Mouse (Mus musculus) erythroblast, embryonic 14.5 days (primary cell): ENCODE results near the gene Trim65.

ENCODE experiments used
- GATA1 ChIP-seq: IDR thresholded peaks from 2 replicates; pipeline ENCODE4 v1.6.1; 2012; ENCODE audit warnings: low read length, inconsistent platforms, mixed read lengths
- TAL1 ChIP-seq: IDR thresholded peaks from 3 replicates; pipeline ENCODE4 v1.6.1; 2012; ENCODE audit warnings: low read length, inconsistent platforms, mixed read lengths

DNA sequence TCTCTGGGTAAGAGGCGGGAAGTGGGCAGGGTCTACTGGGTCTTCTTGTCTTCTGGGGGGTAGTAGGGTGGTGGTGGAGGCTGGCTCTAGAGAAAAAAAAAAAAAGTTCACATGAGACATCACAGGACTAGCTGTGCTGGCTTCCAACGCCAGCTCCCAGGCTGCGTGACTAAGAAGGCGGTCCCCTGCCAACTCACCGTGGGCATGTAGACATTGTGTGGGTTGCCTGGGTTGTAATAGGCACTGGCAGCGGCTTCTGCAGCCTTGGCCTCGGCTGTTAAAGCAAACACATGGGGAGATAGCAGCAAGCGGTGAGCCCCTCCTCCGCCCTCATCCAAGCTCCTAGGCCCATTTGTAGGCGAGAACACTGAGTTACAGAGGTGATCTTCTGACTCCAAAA lies 51.4 kb downstream of the Trim65 start:
- TF ChIP-seq GATA1 (no peak), TAL1 (no peak)
